Mouse (Mus musculus) embryonic facial prominence, embryonic 12.5 days (tissue): ENCODE results near the gene Nr1h3. TPM values are rescaled to one million over a fixed set of nuclear protein-coding genes. Genes with fewer than 3 reads are reported as not detected.

ENCODE experiments used
- ATAC-seq: fragments of 200-750 bp; cut with Nextera tagmentation; 2 replicates; pipeline ENCODE4 v1.8.0; 2017; ENCODE audit not compliant: insufficient number of reproducible peaks, insufficient read depth, low FRiP score, low TSS enrichment
- H3K27ac ChIP-seq: fragments of 300-500 bp; sonication (generic); 2 replicates; pipeline ENCODE4 v1.5.1; 2016; ENCODE audit warnings: mild to moderate bottlenecking
- H3K27me3 ChIP-seq: fragments of 300-500 bp; sonication (generic); 2 replicates; pipeline ENCODE4 v1.6.1; 2016; ENCODE audit warnings: mild to moderate bottlenecking, moderate library complexity
- H3K36me3 ChIP-seq: fragments of 300-500 bp; sonication (generic); 2 replicates; pipeline ENCODE4 v1.6.1; 2016; ENCODE audit warnings: mild to moderate bottlenecking
- H3K4me1 ChIP-seq: fragments of 300-500 bp; sonication (generic); 2 replicates; pipeline ENCODE4 v1.6.1; 2016
- H3K4me2 ChIP-seq: fragments of 300-500 bp; sonication (generic); replicated peaks from 2 replicates; pipeline ENCODE4 v1.6.1; 2016; ENCODE audit warnings: mild to moderate bottlenecking, moderate library complexity
- H3K4me3 ChIP-seq: fragments of 300-500 bp; sonication (generic); 2 replicates; pipeline ENCODE4 v1.5.1; 2016; ENCODE audit warnings: mild to moderate bottlenecking
- H3K9ac ChIP-seq: fragments of 300-500 bp; sonication (generic); 2 replicates; pipeline ENCODE4 v1.6.1; 2016; ENCODE audit warnings: mild to moderate bottlenecking, moderate library complexity
- H3K9me3 ChIP-seq: fragments of 300-500 bp; sonication (generic); 2 replicates; pipeline ENCODE4 v1.6.1; 2016; ENCODE audit warnings: mild to moderate bottlenecking, moderate library complexity
- WGBS: fragments of 180-500 bp; shearing (Covaris S2); methylation state at CpG from one replicate; pipeline ENCODE4 v1.1.7; 2016; 5-methylcytosine and 5-hydroxymethylcytosine counted together
- polyA plus RNA-seq: library from polyadenylated mRNA; unstranded; fragments of >200 nt; fragmentation: Nextera tagmentation; extraction: Ambion mirVana; gene quantifications from 2 replicates; pipeline ENCODE4 v1.2.1, GENCODE M21; 2016

The Nr1h3 gene
- polyA plus RNA-seq, 1 experiment from 2014 or later: 1.3 TPM

- Histone ChIP-seq H3K4me1 (no peaks in the 10 kb centered on the region), H3K4me2 (no peak overlapping the region), H3K36me3 (peaks cover 32% of the 10 kb centered on the region), H3K27ac (no peak overlapping the region), H3K9me3 (no peaks in the 10 kb centered on the region), H3K27me3 (no peaks in the 10 kb centered on the region), H3K4me3 (no peak overlapping the region), H3K9ac (no peak overlapping the region)
- 85% methylated on average over 6 of the region's 6 CpGs for WGBS
- ATAC-seq: no peak
Measured at GRCm38 (mm10) chr2:91160591-91160990, 42.0 kb downstream of the Nr1h3 start.

- no peak for ATAC-seq
- Histone ChIP-seq H3K4me3 (no peak overlapping the region), H3K9me3 (no peaks in the 10 kb centered on the region), H3K36me3 (peaks cover 41% of the 10 kb centered on the region), H3K4me1 (no peaks in the 10 kb centered on the region), H3K27ac (no peak overlapping the region), H3K27me3 (no peaks in the 10 kb centered on the region), H3K9ac (no peak overlapping the region), H3K4me2 (no peak overlapping the region)
- WGBS: 58% methylated on average over 6 of the region's 6 CpGs
Measured at GRCm38 (mm10) chr2:91157002-91157752, 45.5 kb downstream of the Nr1h3 start.

DNA sequence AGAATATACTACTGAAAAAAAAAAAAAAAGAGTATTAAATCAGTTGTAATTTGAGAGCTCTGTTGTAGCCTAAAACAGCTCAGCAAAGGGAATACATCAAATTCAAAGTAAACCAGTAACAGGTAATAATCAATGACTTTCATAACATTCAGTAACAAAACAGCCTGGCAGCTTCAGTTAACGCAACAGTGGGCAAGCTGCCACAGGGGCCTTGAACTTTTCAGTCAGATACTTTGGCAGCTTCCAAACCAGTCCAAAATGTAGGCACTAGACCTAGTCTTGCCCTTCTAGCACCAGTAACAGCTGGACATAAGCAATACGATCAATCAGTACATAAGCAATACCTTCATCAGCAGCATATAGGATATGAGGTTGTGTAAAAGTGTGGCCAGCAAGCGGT is 48.5 kb downstream of the Nr1h3 start:
- Histone ChIP-seq H3K36me3 (peaks cover 43% of the 10 kb centered on the region), H3K27me3 (no peaks in the 10 kb centered on the region), H3K9ac (no peak overlapping the region), H3K4me1 (no peaks in the 10 kb centered on the region), H3K27ac (no peak overlapping the region), H3K4me2 (no peak overlapping the region), H3K4me3 (no peak overlapping the region), H3K9me3 (no peaks in the 10 kb centered on the region)
- no peak for ATAC-seq
- 84% methylated on average over 3 of the region's 3 CpGs for WGBS

DNA sequence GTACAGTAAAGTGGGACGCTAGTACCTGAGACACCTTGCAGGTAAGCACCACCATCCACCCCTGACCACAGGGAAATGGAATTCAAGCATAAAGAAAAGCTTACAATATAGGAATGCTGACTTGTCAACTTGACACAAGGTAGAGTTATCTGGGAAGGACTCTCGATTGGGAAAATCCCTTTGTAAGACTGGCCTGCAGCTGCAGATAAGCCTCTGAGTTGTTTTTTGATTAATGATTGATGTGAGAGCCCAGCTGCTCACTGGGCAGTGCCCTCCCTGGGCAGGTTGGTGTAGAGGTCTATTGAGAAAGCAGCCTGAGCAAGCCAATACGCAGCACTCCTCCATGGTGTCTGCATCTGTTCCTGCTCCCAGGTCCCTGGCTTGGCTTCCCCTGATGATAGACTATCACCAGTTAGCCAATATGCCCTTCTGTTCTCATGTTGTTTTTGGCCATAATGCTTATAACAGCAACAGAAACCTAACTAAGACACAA is 49.7 kb downstream of the Nr1h3 start:
- no peaks in the 10 kb centered on the region for H3K4me1 ChIP-seq
- H3K36me3 ChIP-seq: peaks cover 39% of the 10 kb centered on the region
- 81% methylated on average over 3 of the region's 3 CpGs for WGBS
- H3K27me3 ChIP-seq: no peaks in the 10 kb centered on the region
- H3K27ac ChIP-seq: no peak overlapping the region
- no peak overlapping the region for H3K9ac ChIP-seq
- H3K9me3 ChIP-seq: no peaks in the 10 kb centered on the region
- no peak for ATAC-seq
- H3K4me2 ChIP-seq: no peak overlapping the region
- no peak overlapping the region for H3K4me3 ChIP-seq

DNA sequence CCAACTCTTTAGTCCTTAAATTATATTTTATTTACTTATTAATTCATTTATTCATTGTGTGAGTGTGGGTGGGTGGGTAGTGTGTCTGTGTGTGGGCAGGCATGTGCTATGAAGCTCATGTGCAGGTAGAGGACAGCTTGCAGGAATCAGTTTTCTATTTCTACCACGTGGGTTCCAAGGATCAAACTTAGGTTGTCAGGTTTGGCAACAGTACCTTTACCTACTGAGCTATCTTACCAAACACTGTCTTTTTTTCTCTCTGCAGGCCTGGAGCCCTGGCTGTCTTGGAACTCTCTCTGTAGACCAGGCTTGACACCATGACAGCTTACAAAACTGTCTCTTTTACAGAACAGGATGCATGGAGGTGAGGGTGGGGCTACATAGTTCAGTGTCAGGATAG is 51.3 kb downstream of the Nr1h3 start:
- Histone ChIP-seq H3K4me2 (no peak overlapping the region), H3K36me3 (peaks cover 32% of the 10 kb centered on the region), H3K4me3 (no peak overlapping the region), H3K27me3 (no peaks in the 10 kb centered on the region), H3K9ac (no peak overlapping the region), H3K9me3 (no peaks in the 10 kb centered on the region), H3K4me1 (no peaks in the 10 kb centered on the region), H3K27ac (no peak overlapping the region)
- 85% methylated on average over 1 of the region's 1 CpGs for WGBS
- ATAC-seq: no peak

- Histone ChIP-seq H3K36me3 (peaks cover 26% of the 10 kb centered on the region), H3K9ac (no peak overlapping the region), H3K9me3 (no peaks in the 10 kb centered on the region), H3K27me3 (no peaks in the 10 kb centered on the region), H3K4me1 (no peaks in the 10 kb centered on the region), H3K4me3 (no peak overlapping the region), H3K4me2 (no peak overlapping the region), H3K27ac (no peak overlapping the region)
- no peak for ATAC-seq
Measured at GRCm38 (mm10) chr2:91148101-91148500, 54.5 kb downstream of the Nr1h3 start.

DNA sequence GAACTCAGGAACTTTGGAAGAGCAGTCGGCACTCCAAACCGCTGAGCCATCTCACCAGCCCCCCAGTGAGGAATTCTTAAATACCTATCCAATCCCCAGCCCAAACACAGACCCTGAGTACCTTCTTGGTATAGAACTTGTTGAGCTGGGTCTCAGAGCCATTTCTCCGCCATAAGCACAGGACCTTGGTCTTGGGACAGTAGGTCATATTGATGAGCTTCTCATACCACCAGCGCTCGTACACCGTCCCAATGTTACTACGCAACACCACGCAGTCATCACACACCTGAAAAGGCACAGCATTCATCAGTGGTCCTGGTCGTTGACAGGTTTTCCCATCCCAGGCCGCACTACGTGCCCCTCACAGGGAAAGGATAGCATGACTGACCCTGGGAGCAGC is 59.2 kb downstream of the Nr1h3 start:
- Histone ChIP-seq H3K9ac (no peak overlapping the region), H3K27me3 (no peaks in the 10 kb centered on the region), H3K9me3 (no peaks in the 10 kb centered on the region), H3K27ac (no peak overlapping the region), H3K4me1 (no peaks in the 10 kb centered on the region), H3K4me3 (no peak overlapping the region), H3K4me2 (no peak overlapping the region), H3K36me3 (peaks cover 22% of the 10 kb centered on the region)
- no peak for ATAC-seq
- 92% methylated on average over 11 of the region's 11 CpGs for WGBS

- no peaks in the 10 kb centered on the region for H3K27me3 ChIP-seq
- no peak overlapping the region for H3K4me2 ChIP-seq
- H3K36me3 ChIP-seq: peaks cover 27% of the 10 kb centered on the region
- H3K9me3 ChIP-seq: no peaks in the 10 kb centered on the region
- no peak overlapping the region for H3K27ac ChIP-seq
- WGBS: 92% methylated on average over 6 of the region's 6 CpGs
- no peak overlapping the region for H3K9ac ChIP-seq
- no peak for ATAC-seq
- H3K4me3 ChIP-seq: no peak overlapping the region
- H3K4me1 ChIP-seq: no peaks in the 10 kb centered on the region
Measured at GRCm38 (mm10) chr2:91142920-91143319, 59.7 kb downstream of the Nr1h3 start.

DNA sequence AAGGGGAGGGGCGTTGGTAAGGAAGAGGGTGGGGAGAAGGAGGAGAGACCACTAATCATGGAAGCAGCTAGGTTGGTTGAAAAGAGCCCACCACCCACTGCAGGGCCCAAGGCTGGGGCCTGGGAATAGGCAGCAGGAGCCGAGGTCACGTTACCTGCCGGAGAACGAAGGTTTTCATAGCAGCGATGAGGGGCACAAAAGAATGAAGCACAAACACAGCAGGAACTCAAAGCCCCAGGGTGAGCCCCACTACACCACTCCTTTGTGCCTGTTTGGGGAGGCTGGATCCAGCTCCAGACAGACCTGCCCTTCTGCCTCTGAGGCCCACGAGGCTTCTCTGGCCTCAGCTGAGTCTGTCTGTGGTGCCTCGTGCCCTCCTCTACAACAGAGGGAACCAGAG is 62.9 kb downstream of the Nr1h3 start:
- H3K27ac ChIP-seq: no peak overlapping the region
- no peak overlapping the region for H3K4me2 ChIP-seq
- H3K9ac ChIP-seq: no peak overlapping the region
- H3K27me3 ChIP-seq: no peaks in the 10 kb centered on the region
- no peak for ATAC-seq
- H3K4me3 ChIP-seq: no peak overlapping the region
- H3K36me3 ChIP-seq: peaks cover 23% of the 10 kb centered on the region
- no peaks in the 10 kb centered on the region for H3K9me3 ChIP-seq
- H3K4me1 ChIP-seq: no peaks in the 10 kb centered on the region
- WGBS: 57% methylated on average over 8 of the region's 8 CpGs

GRCm38 (mm10) chr2:91139311-91139710 is 63.3 kb downstream of the Nr1h3 start:
- Histone ChIP-seq H3K27me3 (no peaks in the 10 kb centered on the region), H3K9me3 (no peaks in the 10 kb centered on the region), H3K9ac (no peak overlapping the region), H3K4me3 (no peak overlapping the region), H3K36me3 (peaks cover 23% of the 10 kb centered on the region), H3K4me2 (no peak overlapping the region), H3K27ac (no peak overlapping the region), H3K4me1 (no peaks in the 10 kb centered on the region)
- whole genome bisulfite sequencing: 59% methylated on average over 5 of the region's 5 CpGs
- no peak for ATAC-seq

DNA sequence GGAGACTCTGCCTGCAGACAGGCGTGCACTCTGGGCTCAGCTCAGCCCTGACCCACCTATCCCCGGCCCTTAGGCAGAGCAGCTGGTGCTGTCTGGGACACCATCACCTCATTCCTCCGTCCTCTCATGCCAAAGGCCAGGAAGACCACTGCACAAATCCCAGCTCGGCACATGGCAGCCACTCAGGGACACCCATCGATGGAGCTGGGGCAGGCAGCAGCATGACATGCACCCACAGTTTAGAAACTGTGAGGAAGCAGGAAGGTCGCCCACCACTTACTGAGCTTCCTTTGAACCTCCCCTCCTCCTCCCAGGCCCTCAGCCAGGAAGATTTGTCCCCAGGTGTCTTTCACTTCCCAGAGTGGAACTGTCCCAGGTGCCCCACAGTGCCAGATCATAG is 65.2 kb downstream of the Nr1h3 start:
- no peak overlapping the region for H3K9ac ChIP-seq
- H3K27me3 ChIP-seq: no peaks in the 10 kb centered on the region
- no peaks in the 10 kb centered on the region for H3K4me1 ChIP-seq
- peaks cover 11% of the 10 kb centered on the region for H3K36me3 ChIP-seq
- no peak overlapping the region for H3K27ac ChIP-seq
- no peaks in the 10 kb centered on the region for H3K9me3 ChIP-seq
- ATAC-seq: no peak
- WGBS: 86% methylated on average over 6 of the region's 6 CpGs
- H3K4me2 ChIP-seq: no peak overlapping the region
- H3K4me3 ChIP-seq: no peak overlapping the region

- Histone ChIP-seq H3K36me3 (peaks cover 8% of the 10 kb centered on the region), H3K4me1 (no peaks in the 10 kb centered on the region), H3K4me3 (no peak overlapping the region), H3K27ac (no peak overlapping the region), H3K9me3 (no peaks in the 10 kb centered on the region), H3K4me2 (no peak overlapping the region), H3K9ac (no peak overlapping the region), H3K27me3 (no peaks in the 10 kb centered on the region)
- no peak for ATAC-seq
- WGBS: 85% methylated on average over 11 of the region's 11 CpGs
Measured at GRCm38 (mm10) chr2:91136513-91137412, 65.9 kb downstream of the Nr1h3 start.
